Mouse (Mus musculus): Measurements from ENCODE around the gene Itga3. TPM values are rescaled to one million over a fixed set of nuclear protein-coding genes. Genes with fewer than 3 reads are reported as not detected.
A peak's percentile ranks its signal among the peaks of the same experiment; 100 is the strongest.

The Itga3 gene
- polyA plus RNA-seq, 1 experiment, result 0.01 TPM

- Histone ChIP-seq H3K36me3 (ENCODE audit: control insufficient read depth) (peaks cover 100% of the 10 kb centered on the region), H3K4me1 (ENCODE audit: control insufficient read depth) (peaks cover 100% of the 10 kb centered on the region), H3K4me3 (replicated peaks) (peak overlapping the region; percentile 67), H3K9me3 (ENCODE audit: control insufficient read depth, low read length) (no peaks in the 10 kb centered on the region), H3K27me3 (ENCODE audit: control insufficient read depth) (no peaks in the 10 kb centered on the region)
- TF ChIP-seq TAL1 (IDR thresholded peaks at IDR 0.05; ENCODE audit: low read length) (no peak), GATA1 (IDR thresholded peaks at IDR 0.05; ENCODE audit: low read length) (no peak)
These were observed 78.5 kb downstream of the Itga3 start for GRCm38 (mm10) chr11:94998041-94998531.

GRCm38 (mm10) chr11:94997596-94997995 is 79.0 kb downstream of the Itga3 start:
- peak; percentile 55 for TF ChIP-seq TAL1 (IDR thresholded peaks at IDR 0.05; ENCODE audit: low read length)
- peak; percentile 86 for TF ChIP-seq GATA1 (IDR thresholded peaks at IDR 0.05; ENCODE audit: low read length)
- peaks cover 99% of the 10 kb centered on the region for H3K36me3 ChIP-seq (ENCODE audit: control insufficient read depth)
- no peaks in the 10 kb centered on the region for H3K9me3 ChIP-seq (ENCODE audit: control insufficient read depth, low read length)
- peaks cover 100% of the 10 kb centered on the region for H3K4me1 ChIP-seq (ENCODE audit: control insufficient read depth)
- H3K27me3 ChIP-seq (ENCODE audit: control insufficient read depth), result no peaks in the 10 kb centered on the region; the same call in 1 of the 2 replicates
- peak overlapping the region; percentile 67 for H3K4me3 ChIP-seq (replicated peaks)

DNA sequence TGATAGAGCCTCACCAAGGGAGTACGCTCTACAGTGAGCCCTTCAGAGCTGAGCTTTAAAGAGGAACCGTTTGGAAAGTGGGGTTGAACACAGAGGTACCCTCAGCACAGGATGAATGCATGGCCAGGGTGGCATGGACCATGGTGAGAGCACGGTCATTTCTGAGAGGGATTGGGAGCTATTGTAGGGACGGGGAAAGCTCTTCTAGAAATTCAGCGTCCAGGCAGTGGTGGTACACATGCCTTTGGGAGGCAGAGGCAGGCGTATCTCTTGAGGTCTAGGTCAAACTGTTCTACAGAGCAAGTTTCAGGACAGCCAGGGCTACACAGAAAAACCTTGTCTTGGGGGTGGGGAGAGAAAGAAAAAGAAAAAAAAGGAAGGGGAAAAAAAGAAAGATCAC is 79.6 kb downstream of the Itga3 start:
- Histone ChIP-seq H3K9me3 (ENCODE audit: control insufficient read depth, low read length) (no peaks in the 10 kb centered on the region), H3K4me3 (replicated peaks) (peak overlapping the region; percentile 67), H3K27me3 (ENCODE audit: control insufficient read depth) (peaks cover 6% of the 10 kb centered on the region; the same call in 1 of the 2 replicates), H3K4me1 (ENCODE audit: control insufficient read depth) (peaks cover 100% of the 10 kb centered on the region), H3K36me3 (ENCODE audit: control insufficient read depth) (peaks cover 93% of the 10 kb centered on the region)
- TF ChIP-seq TAL1 (IDR thresholded peaks at IDR 0.05; ENCODE audit: low read length) (no peak), GATA1 (IDR thresholded peaks at IDR 0.05; ENCODE audit: low read length) (no peak)

DNA sequence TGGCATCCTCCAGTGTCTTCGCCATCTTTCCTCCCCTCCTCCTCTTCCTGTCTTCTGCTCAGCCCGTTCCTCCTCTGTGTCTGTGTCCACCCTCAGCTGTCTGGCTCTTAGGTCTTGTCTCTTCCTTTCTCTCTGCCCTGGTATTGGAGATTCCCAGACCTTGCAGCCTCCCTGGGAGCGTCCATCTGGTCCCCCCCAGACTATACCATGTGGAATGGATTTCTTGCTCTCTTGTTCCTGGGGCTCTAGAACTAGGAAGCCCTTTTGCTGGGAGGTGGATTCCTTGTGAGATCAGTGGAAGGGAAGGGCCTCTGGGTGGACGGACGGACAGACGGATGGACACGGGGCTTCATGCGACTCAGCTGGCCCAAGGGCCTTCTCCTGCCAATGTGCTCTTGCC is 80.5 kb downstream of the Itga3 start:
- Histone ChIP-seq H3K36me3 (ENCODE audit: control insufficient read depth) (peaks cover 84% of the 10 kb centered on the region), H3K4me1 (ENCODE audit: control insufficient read depth) (peaks cover 98% of the 10 kb centered on the region), H3K4me3 (replicated peaks) (peak overlapping the region; percentile 86), H3K9me3 (ENCODE audit: control insufficient read depth, low read length) (no peaks in the 10 kb centered on the region), H3K27me3 (ENCODE audit: control insufficient read depth) (peaks cover 10% of the 10 kb centered on the region; the same call in 1 of the 2 replicates)
- TF ChIP-seq TAL1 (IDR thresholded peaks at IDR 0.05; ENCODE audit: low read length), result no peak
- TF ChIP-seq GATA1 (IDR thresholded peaks at IDR 0.05; ENCODE audit: low read length), result no peak

DNA sequence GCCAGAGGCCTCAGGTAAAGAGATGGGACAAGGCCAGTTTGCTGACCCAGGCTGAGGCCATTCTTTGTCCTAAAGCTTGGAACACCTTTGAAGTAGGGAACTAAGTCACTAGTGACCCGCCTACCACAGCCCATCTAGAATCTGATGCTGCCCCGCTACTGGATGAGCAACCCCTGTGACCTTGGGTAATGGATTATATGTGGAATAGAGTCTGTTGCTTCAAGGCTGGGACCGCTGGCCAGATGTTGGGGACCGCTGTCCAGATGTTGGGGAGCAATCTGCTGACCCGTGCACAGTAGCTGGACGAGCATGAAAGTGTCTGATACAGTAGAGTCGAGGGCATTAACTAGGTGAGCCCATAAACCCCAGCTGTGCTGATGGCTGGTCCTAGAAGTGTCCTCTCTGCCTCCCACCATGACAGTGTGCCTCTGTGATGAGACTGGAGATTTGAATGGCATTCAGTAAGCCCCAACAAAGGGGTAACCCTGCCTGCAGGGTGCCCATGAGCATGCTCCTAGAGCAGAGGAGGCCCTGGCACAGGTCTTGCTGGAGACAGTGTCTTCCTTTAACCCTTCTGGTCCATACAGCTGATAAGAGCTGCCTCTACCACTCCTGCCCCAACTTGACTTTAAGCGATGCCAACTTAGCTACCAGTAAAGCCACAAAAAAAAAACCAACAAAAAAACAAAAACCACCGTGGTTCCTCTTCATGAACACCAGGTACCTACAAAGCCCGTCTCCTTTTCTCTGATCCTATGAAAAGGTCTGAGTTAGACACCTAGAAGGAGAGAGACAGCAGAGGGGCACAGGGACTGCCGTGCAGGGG is 81.4 kb downstream of the Itga3 start:
- H3K36me3 ChIP-seq (ENCODE audit: control insufficient read depth), result peaks cover 74% of the 10 kb centered on the region
- H3K4me3 ChIP-seq (replicated peaks), result peak overlapping the region; percentile 86
- TF ChIP-seq GATA1 (IDR thresholded peaks at IDR 0.05; ENCODE audit: low read length) (no peak), TAL1 (IDR thresholded peaks at IDR 0.05; ENCODE audit: low read length) (no peak)
- H3K4me1 ChIP-seq (ENCODE audit: control insufficient read depth), result peaks cover 94% of the 10 kb centered on the region
- no peaks in the 10 kb centered on the region for H3K9me3 ChIP-seq (ENCODE audit: control insufficient read depth, low read length)
- peaks cover 10% of the 10 kb centered on the region; the same call in 1 of the 2 replicates for H3K27me3 ChIP-seq (ENCODE audit: control insufficient read depth)

Other genes starting within 250 kb of the Itga3 start
- gene Col1a1, start 140.6 kb downstream of the Itga3 start, polyA plus RNA-seq (2012), result 0.01 TPM in 2 replicates
- not detected in 2 replicates for gene Hils1, start 109.2 kb downstream of the Itga3 start, polyA plus RNA-seq (2012)
- not detected in 2 replicates for gene Sgca, start 100.5 kb downstream of the Itga3 start, polyA plus RNA-seq (2012)
- 29.1 and 31.4 TPM in 2 replicates for gene Ppp1r9b, start 85.8 kb downstream of the Itga3 start, polyA plus RNA-seq (2012)
- gene Samd14, start 66.9 kb downstream of the Itga3 start, polyA plus RNA-seq (2012), result 123 and 135 TPM in 2 replicates
- gene Pdk2, start 35.4 kb downstream of the Itga3 start, polyA plus RNA-seq (2012), result 4.0 and 7.2 TPM in 2 replicates
- gene Dlx3, start 43.3 kb upstream of the Itga3 start, polyA plus RNA-seq (2012), result not detected in 2 replicates
- gene Dlx4, start 69.5 kb upstream of the Itga3 start, polyA plus RNA-seq (2012), result not detected in 2 replicates
- gene Tac4, start 184.7 kb upstream of the Itga3 start, polyA plus RNA-seq (2012), result not detected in 2 replicates
- 1.3 and 1.4 TPM in 2 replicates for gene Kat7, start 233.4 kb upstream of the Itga3 start, polyA plus RNA-seq (2012)